Mouse (Mus musculus): Measurements from ENCODE around the gene Rasgrf2. TPM values are rescaled to one million over a fixed set of nuclear protein-coding genes. Genes with fewer than 3 reads are reported as not detected.

Gene Rasgrf2
- polyA plus RNA-seq, 1 experiment: 3.7 TPM

- no peak for DNase-seq
- TF ChIP-seq CTCF (conservative IDR thresholded peaks at IDR 0.05; ENCODE audit: insufficient read depth, insufficient read length, low read depth, low read length) (no peak), POLR2A (IDR thresholded peaks at IDR 0.05; ENCODE audit: low read depth, low read length) (no peak)
- H3K36me3 ChIP-seq (ENCODE audit: control insufficient read depth, insufficient read depth, low read length): no peaks in the 10 kb centered on the region
- H3K4me3 ChIP-seq (ENCODE audit: insufficient read depth, low read depth, low read length): no peak overlapping the region
- no peaks in the 10 kb centered on the region for H3K27me3 ChIP-seq (replicated peaks; ENCODE audit: control insufficient read depth, insufficient read depth, low read length)
- H3K4me1 ChIP-seq (ENCODE audit: control insufficient read depth, insufficient read depth, low read length): no peaks in the 10 kb centered on the region
- H3K27ac ChIP-seq (ENCODE audit: insufficient read depth, low read depth, low read length): no peak overlapping the region
Measured at GRCm38 (mm10) chr13:91985019-91985418, 146.4 kb downstream of the Rasgrf2 start.

- no peak for DNase-seq
- no peak for TF ChIP-seq POLR2A (IDR thresholded peaks at IDR 0.05; ENCODE audit: low read depth, low read length)
- no peak for TF ChIP-seq CTCF (conservative IDR thresholded peaks at IDR 0.05; ENCODE audit: insufficient read depth, insufficient read length, low read depth, low read length)
- WGBS: 78% methylated on average over 3 of the region's 3 CpGs
Measured at GRCm38 (mm10) chr13:91982080-91982479, 149.4 kb downstream of the Rasgrf2 start.

GRCm38 (mm10) chr13:91981414-91981813, 150.0 kb downstream of the Rasgrf2 start:
- Histone ChIP-seq H3K4me1 (ENCODE audit: control insufficient read depth, insufficient read depth, low read length) (no peaks in the 10 kb centered on the region), H3K4me3 (ENCODE audit: insufficient read depth, low read depth, low read length) (no peak overlapping the region), H3K27ac (ENCODE audit: insufficient read depth, low read depth, low read length) (no peak overlapping the region), H3K36me3 (ENCODE audit: control insufficient read depth, insufficient read depth, low read length) (no peaks in the 10 kb centered on the region), H3K27me3 (replicated peaks; ENCODE audit: control insufficient read depth, insufficient read depth, low read length) (no peaks in the 10 kb centered on the region)
- no peak for DNase-seq
- no peak for TF ChIP-seq POLR2A (IDR thresholded peaks at IDR 0.05; ENCODE audit: low read depth, low read length)
- no peak for TF ChIP-seq CTCF (conservative IDR thresholded peaks at IDR 0.05; ENCODE audit: insufficient read depth, insufficient read length, low read depth, low read length)
- WGBS: 100% methylated on average over 1 of the region's 1 CpGs

More at GRCm38 (mm10) chr13:91982080-91982479, 149.4 kb downstream of the Rasgrf2 start:
- no peaks in the 10 kb centered on the region for H3K4me1 ChIP-seq (ENCODE audit: control insufficient read depth, insufficient read depth, low read length)
- H3K4me3 ChIP-seq (ENCODE audit: insufficient read depth, low read depth, low read length): no peak overlapping the region
- no peaks in the 10 kb centered on the region for H3K27me3 ChIP-seq (replicated peaks; ENCODE audit: control insufficient read depth, insufficient read depth, low read length)
- H3K27ac ChIP-seq (ENCODE audit: insufficient read depth, low read depth, low read length): no peak overlapping the region
- H3K36me3 ChIP-seq (ENCODE audit: control insufficient read depth, insufficient read depth, low read length): no peaks in the 10 kb centered on the region

- DNase-seq: no peak
- Histone ChIP-seq H3K27me3 (replicated peaks; ENCODE audit: control insufficient read depth, insufficient read depth, low read length) (no peaks in the 10 kb centered on the region), H3K36me3 (ENCODE audit: control insufficient read depth, insufficient read depth, low read length) (no peaks in the 10 kb centered on the region), H3K27ac (ENCODE audit: insufficient read depth, low read depth, low read length) (no peak overlapping the region), H3K4me1 (ENCODE audit: control insufficient read depth, insufficient read depth, low read length) (no peaks in the 10 kb centered on the region), H3K4me3 (ENCODE audit: insufficient read depth, low read depth, low read length) (no peak overlapping the region)
- TF ChIP-seq POLR2A (IDR thresholded peaks at IDR 0.05; ENCODE audit: low read depth, low read length): no peak
- no peak for TF ChIP-seq CTCF (conservative IDR thresholded peaks at IDR 0.05; ENCODE audit: insufficient read depth, insufficient read length, low read depth, low read length)
- WGBS: 64% methylated on average over 1 of the region's 1 CpGs
Measured at GRCm38 (mm10) chr13:91976971-91977370, 154.5 kb downstream of the Rasgrf2 start.

- Histone ChIP-seq H3K4me1 (ENCODE audit: control insufficient read depth, insufficient read depth, low read length) (no peaks in the 10 kb centered on the region), H3K36me3 (ENCODE audit: control insufficient read depth, insufficient read depth, low read length) (no peaks in the 10 kb centered on the region), H3K27ac (ENCODE audit: insufficient read depth, low read depth, low read length) (no peak overlapping the region), H3K27me3 (replicated peaks; ENCODE audit: control insufficient read depth, insufficient read depth, low read length) (no peaks in the 10 kb centered on the region), H3K4me3 (ENCODE audit: insufficient read depth, low read depth, low read length) (no peak overlapping the region)
- no peak for DNase-seq
- TF ChIP-seq POLR2A (IDR thresholded peaks at IDR 0.05; ENCODE audit: low read depth, low read length): no peak
- TF ChIP-seq CTCF (conservative IDR thresholded peaks at IDR 0.05; ENCODE audit: insufficient read depth, insufficient read length, low read depth, low read length): no peak
- 90% methylated on average over 2 of the region's 2 CpGs for WGBS
Measured at GRCm38 (mm10) chr13:91976541-91976940, 154.9 kb downstream of the Rasgrf2 start.

GRCm38 (mm10) chr13:91974154-91974553, 157.3 kb downstream of the Rasgrf2 start:
- 90% methylated on average over 1 of the region's 1 CpGs for WGBS

GRCm38 (mm10) chr13:91971246-91971645, 160.2 kb downstream of the Rasgrf2 start:
- Histone ChIP-seq H3K27me3 (replicated peaks; ENCODE audit: control insufficient read depth, insufficient read depth, low read length) (no peaks in the 10 kb centered on the region), H3K4me1 (ENCODE audit: control insufficient read depth, insufficient read depth, low read length) (no peaks in the 10 kb centered on the region), H3K27ac (ENCODE audit: insufficient read depth, low read depth, low read length) (no peak overlapping the region), H3K4me3 (ENCODE audit: insufficient read depth, low read depth, low read length) (no peak overlapping the region), H3K36me3 (ENCODE audit: control insufficient read depth, insufficient read depth, low read length) (no peaks in the 10 kb centered on the region)
- 91% methylated on average over 3 of the region's 3 CpGs for WGBS
- DNase-seq: no peak
- TF ChIP-seq CTCF (conservative IDR thresholded peaks at IDR 0.05; ENCODE audit: insufficient read depth, insufficient read length, low read depth, low read length): no peak
- TF ChIP-seq POLR2A (IDR thresholded peaks at IDR 0.05; ENCODE audit: low read depth, low read length): no peak

More at GRCm38 (mm10) chr13:91974154-91974553, 157.3 kb downstream of the Rasgrf2 start:
- Histone ChIP-seq H3K4me3 (ENCODE audit: insufficient read depth, low read depth, low read length) (no peak overlapping the region), H3K27me3 (replicated peaks; ENCODE audit: control insufficient read depth, insufficient read depth, low read length) (no peaks in the 10 kb centered on the region), H3K4me1 (ENCODE audit: control insufficient read depth, insufficient read depth, low read length) (no peaks in the 10 kb centered on the region), H3K36me3 (ENCODE audit: control insufficient read depth, insufficient read depth, low read length) (no peaks in the 10 kb centered on the region), H3K27ac (ENCODE audit: insufficient read depth, low read depth, low read length) (no peak overlapping the region)
- no peak for DNase-seq
- no peak for TF ChIP-seq POLR2A (IDR thresholded peaks at IDR 0.05; ENCODE audit: low read depth, low read length)
- TF ChIP-seq CTCF (conservative IDR thresholded peaks at IDR 0.05; ENCODE audit: insufficient read depth, insufficient read length, low read depth, low read length): no peak
